Mouse (Mus musculus) gastrocnemius, adult 2 months (tissue): ENCODE data around the gene Nek6. TPM values are rescaled to one million over a fixed set of nuclear protein-coding genes. Genes with fewer than 3 reads are reported as not detected.

Experiments
- DNase-seq: peaks from one replicate; pipeline ENCODE4 v3.0.0; 2022
- H3K27ac ChIP-seq: fragments of 200-600 bp; 2 replicates; pipeline ENCODE4 v1.8.1; 2022; ENCODE audit warnings: mild to moderate bottlenecking
- H3K4me3 ChIP-seq: fragments of 200-600 bp; 2 replicates; pipeline ENCODE4 v1.8.1; 2022; ENCODE audit warnings: mild to moderate bottlenecking, moderate library complexity
- CTCF ChIP-seq: fragments of 200-600 bp; IDR thresholded peaks from 2 replicates; pipeline ENCODE4 v1.8.1; 2022; ENCODE audit warnings: antibody characterized with exemption, mild to moderate bottlenecking, moderate library complexity
- intact Hi-C: fragments of 180-260 bp; cut with DNase I; formaldehyde crosslinking; loops from one replicate; pipeline ENCODE4 v1.15.1; 2025
- total RNA-seq, 2 experiments: library from RNA; stranded (reverse); gene quantifications; 2 replicates each; pipeline ENCODE4 v1.2.3; 2021

The Nek6 gene
- total RNA-seq, 2 experiments from 2014 or later: 4.9 to 10.7 TPM

GRCm38 (mm10) chr2:38513183-38513529 is 1.7 kb downstream of the Nek6 start:
- peak overlapping the region; percentile 90 for H3K27ac ChIP-seq
- intact Hi-C loops: loop anchor here (5.0 kb wide), 1 partner anchor 81 kb away; no protein-coding TSS in a partner anchor
- TF ChIP-seq CTCF: no peak
- peak overlapping the region; percentile 88 for H3K4me3 ChIP-seq
- no peak for DNase-seq

- no peak for TF ChIP-seq CTCF
- no peak for DNase-seq
- intact Hi-C loops: loop anchor here (5.0 kb wide), 1 partner anchor 82 kb away; no protein-coding TSS in a partner anchor
- H3K4me3 ChIP-seq: no peak overlapping the region
- H3K27ac ChIP-seq: 0 out of 2 replicates have a peak overlapping the region, but pooled peaks have one; percentile 90
Observed at GRCm38 (mm10) chr2:38514411-38514810, 3.0 kb downstream of the Nek6 start.

- no peak overlapping the region for H3K4me3 ChIP-seq
- DNase-seq: no peak
- no peak for TF ChIP-seq CTCF
- intact Hi-C loops: loop anchor here (5.0 kb wide), 1 partner anchor 57 kb away; no protein-coding TSS in a partner anchor
- peak overlapping the region; percentile 53 for H3K27ac ChIP-seq
Observed at GRCm38 (mm10) chr2:38515446-38515845, 4.0 kb downstream of the Nek6 start.

GRCm38 (mm10) chr2:38516471-38516870 is 5.0 kb downstream of the Nek6 start:
- no peak for TF ChIP-seq CTCF
- DNase-seq: no peak
- Histone ChIP-seq H3K4me3 (no peak overlapping the region), H3K27ac (peak overlapping the region; percentile 53)
- intact Hi-C loops: loop anchor here (5.0 kb wide), 1 partner anchor 56 kb away; no protein-coding TSS in a partner anchor

GRCm38 (mm10) chr2:38517045-38517444 is 5.6 kb downstream of the Nek6 start:
- H3K4me3 ChIP-seq: no peak overlapping the region
- peak overlapping the region; percentile 53 for H3K27ac ChIP-seq
- no peak for DNase-seq
- no peak for TF ChIP-seq CTCF
- intact Hi-C loops: loop anchor here (5.0 kb wide), 1 partner anchor 55 kb away; no protein-coding TSS in a partner anchor

- no peak for TF ChIP-seq CTCF
- intact Hi-C loops: loop anchor here (5.0 kb wide), 1 partner anchor 54 kb away; no protein-coding TSS in a partner anchor
- Histone ChIP-seq H3K4me3 (no peak overlapping the region), H3K27ac (peak overlapping the region; percentile 62)
- peak; percentile 51 for DNase-seq
Observed at GRCm38 (mm10) chr2:38518719-38519118, 7.3 kb downstream of the Nek6 start.

GRCm38 (mm10) chr2:38519934-38520333 is 8.5 kb downstream of the Nek6 start:
- TF ChIP-seq CTCF: no peak
- peak overlapping the region; percentile 13; the same call in 1 of the 2 replicates for H3K4me3 ChIP-seq
- no peak overlapping the region for H3K27ac ChIP-seq
- no peak for DNase-seq
- intact Hi-C loops: loop anchor here (5.0 kb wide), 1 partner anchor 52 kb away; no protein-coding TSS in a partner anchor

- Histone ChIP-seq H3K27ac (no peak overlapping the region), H3K4me3 (no peak overlapping the region)
- no peak for TF ChIP-seq CTCF
- intact Hi-C loops: no loop called here
- DNase-seq: no peak
Observed at GRCm38 (mm10) chr2:38521618-38522017, 10.2 kb downstream of the Nek6 start.

GRCm38 (mm10) chr2:38522354-38522753 is 10.9 kb downstream of the Nek6 start:
- Histone ChIP-seq H3K4me3 (no peak overlapping the region), H3K27ac (no peak overlapping the region)
- TF ChIP-seq CTCF: no peak
- no peak for DNase-seq
- intact Hi-C loops: no loop called here

- H3K27ac ChIP-seq: no peak overlapping the region
- no peak for DNase-seq
- TF ChIP-seq CTCF: no peak
- H3K4me3 ChIP-seq: no peak overlapping the region
- intact Hi-C loops: no loop called here
Observed at GRCm38 (mm10) chr2:38523781-38524445, 12.5 kb downstream of the Nek6 start.

- intact Hi-C loops: no loop called here
- no peak for DNase-seq
- H3K4me3 ChIP-seq: no peak overlapping the region
- H3K27ac ChIP-seq: no peak overlapping the region
- no peak for TF ChIP-seq CTCF
Observed at GRCm38 (mm10) chr2:38525034-38525433, 13.6 kb downstream of the Nek6 start.

GRCm38 (mm10) chr2:38529582-38530152 is 18.2 kb downstream of the Nek6 start:
- no peak overlapping the region for H3K4me3 ChIP-seq
- intact Hi-C loops: no loop called here
- TF ChIP-seq CTCF: no peak
- peak overlapping the region; percentile 60 for H3K27ac ChIP-seq
- no peak for DNase-seq

GRCm38 (mm10) chr2:38530955-38531381 is 19.5 kb downstream of the Nek6 start:
- peak; percentile 41 for DNase-seq
- Histone ChIP-seq H3K27ac (peak overlapping the region; percentile 60; the same call in 1 of the 2 replicates), H3K4me3 (no peak overlapping the region)
- intact Hi-C loops: no loop called here
- no peak for TF ChIP-seq CTCF

- no peak for DNase-seq
- Histone ChIP-seq H3K27ac (peak overlapping the region; percentile 74), H3K4me3 (no peak overlapping the region)
- intact Hi-C loops: no loop called here
- TF ChIP-seq CTCF: no peak
Observed at GRCm38 (mm10) chr2:38533322-38533721, 21.9 kb downstream of the Nek6 start.
